Mouse (Mus musculus): ENCODE measurements around the gene Pfas.

The Pfas gene

GRCm38 (mm10) chr11:69008182-69009121 lies at the start of gene Pfas:
TSS of gene Pfas (minus strand) at chr11:69008460.
- peak; percentile 87 to 90 for DNase-seq

- no peak for DNase-seq
Measured at GRCm38 (mm10) chr11:69053848-69054247, 45.6 kb upstream of the Pfas start.

GRCm38 (mm10) chr11:69052824-69053421 lies 44.7 kb upstream of the Pfas start:
- no peak for DNase-seq

- DNase-seq = no peak
Measured at GRCm38 (mm10) chr11:69051771-69052170, 43.5 kb upstream of the Pfas start.

GRCm38 (mm10) chr11:69050748-69051147 lies 42.5 kb upstream of the Pfas start:
- no peak for DNase-seq

- DNase-seq = no peak
Measured at GRCm38 (mm10) chr11:69048151-69048550, 39.9 kb upstream of the Pfas start.

GRCm38 (mm10) chr11:69047592-69047991 lies 39.3 kb upstream of the Pfas start:
- DNase-seq = no peak

GRCm38 (mm10) chr11:69046395-69046774 lies 38.1 kb upstream of the Pfas start:
- DNase-seq = no peak

GRCm38 (mm10) chr11:69045531-69046394 lies 37.5 kb upstream of the Pfas start, which contains the start of gene Aurkb:
TSS of gene Aurkb (plus strand) at chr11:69045647.
- peak; percentile 80 to 86 for DNase-seq

- no peak for DNase-seq
Measured at GRCm38 (mm10) chr11:69038173-69038572, 29.9 kb upstream of the Pfas start.

- peak; percentile 84 to 87 for DNase-seq
Measured at GRCm38 (mm10) chr11:69037231-69038061, 29.2 kb upstream of the Pfas start.

- peak; percentile 87 to 88 for DNase-seq
Measured at GRCm38 (mm10) chr11:69036486-69037230, 28.4 kb upstream of the Pfas start.

- peak; percentile 91 to 94 for DNase-seq
Measured at GRCm38 (mm10) chr11:69035849-69036248, 27.6 kb upstream of the Pfas start.

- no peak for DNase-seq
Measured at GRCm38 (mm10) chr11:69035411-69035810, 27.2 kb upstream of the Pfas start.

GRCm38 (mm10) chr11:69034585-69034984 lies 26.3 kb upstream of the Pfas start:
- DNase-seq = no peak

GRCm38 (mm10) chr11:69033552-69033951 lies 25.3 kb upstream of the Pfas start:
- no peak for DNase-seq

- DNase-seq = no peak
Measured at GRCm38 (mm10) chr11:69028805-69029204, 20.5 kb upstream of the Pfas start.

GRCm38 (mm10) chr11:69026562-69026961 lies 18.3 kb upstream of the Pfas start:
- DNase-seq = no peak

GRCm38 (mm10) chr11:69020691-69021090 lies 12.4 kb upstream of the Pfas start:
- no peak for DNase-seq

GRCm38 (mm10) chr11:69016755-69017154 lies 8.5 kb upstream of the Pfas start:
- no peak for DNase-seq
